Mouse (Mus musculus): ENCODE measurements at regions not wholly inside any gene's neighbourhood (a gene's known extent, or its start where the extent isn't known, plus 50 kb on each side); places are given as distances from the start of the nearest gene placed in this dataset.

- TF ChIP-seq MAFK (IDR thresholded peaks at IDR 0.05; ENCODE audit: insufficient read depth, low read depth, low read length) (no peak), ZC3H11A (IDR thresholded peaks at IDR 0.05; ENCODE audit: borderline replicate concordance, low read depth, low read length) (no peak)
Measured at GRCm38 (mm10) chr10:124305644-124306043, 1041.8 kb downstream of the Fam19a2 start.

Data from ES-E14 (cell line).